Mouse (Mus musculus): ENCODE data around the gene Rnf167. TPM values are rescaled to one million over a fixed set of nuclear protein-coding genes. Genes with fewer than 3 reads are reported as not detected.
A peak's percentile ranks its signal among the peaks of the same experiment; 100 is the strongest.

Rnf167 gene
- total and polyA plus RNA-seq, 2 experiments, result 34.3 to 75.4 TPM

- Histone ChIP-seq H3K4me3 (ENCODE audit: insufficient read depth, low read depth, low read length) (peak within 1 kb of the TSS; percentile 17; the same call in 1 of the 2 replicates), H3K27ac (replicated peaks; ENCODE audit: insufficient read depth, low read depth, low read length) (no peak within 1 kb of the TSS), H3K4me1 (ENCODE audit: control insufficient read depth, insufficient read depth, low read length) (peaks cover 3% of the 10 kb centered on the region; the same call in 1 of the 2 replicates), H3K79me2 (ENCODE audit: control insufficient read depth, insufficient read depth, low read length) (no peaks in the 10 kb centered on the region), H3K27me3 (ENCODE audit: control insufficient read depth, insufficient read depth, low read length) (no peaks in the 10 kb centered on the region), H3K36me3 (ENCODE audit: control insufficient read depth, insufficient read depth, low read length) (peaks cover 3% of the 10 kb centered on the region; the same call in 1 of the 2 replicates), H3K9ac (ENCODE audit: low read depth, low read length) (0 out of 2 replicates have a peak within 1 kb of the TSS, but pooled peaks have one; percentile 10)
- DNase-seq (ENCODE audit: extremely low read depth, low read depth, low spot score), result no peak
- TF ChIP-seq POLR2A (IDR thresholded peaks at IDR 0.05; ENCODE audit: extremely low read depth, insufficient read depth, low read length) (no peak), CTCF (IDR thresholded peaks at IDR 0.05; ENCODE audit: low read depth, low read length) (no peak)
- 46% methylated on average over 21 of the region's 21 CpGs for WGBS
Observed at GRCm38 (mm10) chr11:70615516-70616093, 31.4 kb upstream of the Rnf167 start, which contains the start of gene 4930544D05Rik. TSS of gene 4930544D05Rik (plus strand) at chr11:70615848.

GRCm38 (mm10) chr11:70619101-70619500, 27.9 kb upstream of the Rnf167 start, which contains the start of gene Chrne:
TSS of gene Chrne (minus strand) at chr11:70619216.
- Histone ChIP-seq H3K79me2 (ENCODE audit: control insufficient read depth, insufficient read depth, low read length) (no peaks in the 10 kb centered on the region), H3K9ac (ENCODE audit: low read depth, low read length) (no peak within 1 kb of the TSS), H3K36me3 (ENCODE audit: control insufficient read depth, insufficient read depth, low read length) (no peaks in the 10 kb centered on the region), H3K27me3 (ENCODE audit: control insufficient read depth, insufficient read depth, low read length) (no peaks in the 10 kb centered on the region), H3K4me1 (ENCODE audit: control insufficient read depth, insufficient read depth, low read length) (peaks cover 3% of the 10 kb centered on the region; the same call in 1 of the 2 replicates), H3K27ac (replicated peaks; ENCODE audit: insufficient read depth, low read depth, low read length) (no peak within 1 kb of the TSS), H3K4me3 (ENCODE audit: insufficient read depth, low read depth, low read length) (no peak within 1 kb of the TSS)
- DNase-seq (ENCODE audit: extremely low read depth, low read depth, low spot score), result no peak
- WGBS, result 77% methylated on average over 1 of the region's 1 CpGs
- TF ChIP-seq CTCF (IDR thresholded peaks at IDR 0.05; ENCODE audit: low read depth, low read length) (no peak), POLR2A (IDR thresholded peaks at IDR 0.05; ENCODE audit: extremely low read depth, insufficient read depth, low read length) (no peak)

DNA sequence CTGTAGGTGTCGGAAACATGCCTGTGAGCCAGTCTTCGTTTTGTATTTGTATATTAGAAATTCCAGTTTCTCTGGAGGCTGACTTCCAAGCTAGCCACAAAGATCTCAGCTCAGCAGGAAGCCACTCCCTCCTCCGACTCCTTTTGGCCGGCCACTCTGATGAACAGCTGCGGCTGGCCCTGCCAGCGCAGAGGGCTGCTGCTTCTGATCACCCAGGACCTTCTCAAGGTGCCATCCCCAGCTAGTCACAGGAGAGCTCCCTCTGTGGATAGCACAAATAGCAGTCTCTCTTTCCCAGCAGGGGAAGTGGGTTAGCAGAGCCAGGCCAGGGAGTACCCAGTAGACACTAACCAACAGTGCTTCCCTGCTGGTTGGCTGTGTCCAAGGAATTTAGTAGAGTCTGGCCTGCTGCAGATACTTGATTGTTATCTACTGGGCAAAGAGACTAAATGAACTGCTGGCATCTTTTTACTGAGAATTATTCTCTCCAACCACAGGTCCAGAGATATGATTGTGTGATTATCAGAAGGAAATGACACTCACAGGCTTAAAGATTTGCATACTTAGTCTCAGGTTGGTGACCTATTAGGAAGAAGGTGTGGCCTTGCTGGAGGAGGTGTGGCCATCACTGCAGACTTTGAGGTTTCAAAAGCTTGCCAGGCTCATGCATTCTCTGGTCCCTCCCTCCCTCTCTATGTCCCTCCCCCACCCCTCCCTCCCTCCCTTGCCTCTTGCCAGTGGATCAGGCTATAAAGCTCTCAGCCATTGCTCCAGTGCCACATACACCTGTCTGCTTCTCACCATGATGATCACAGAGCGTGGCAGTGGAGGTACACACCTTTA, 24.8 kb upstream of the Rnf167 start:
- no peaks in the 10 kb centered on the region for H3K79me2 ChIP-seq (ENCODE audit: control insufficient read depth, insufficient read depth, low read length)
- H3K4me3 ChIP-seq (ENCODE audit: insufficient read depth, low read depth, low read length), result no peak overlapping the region
- 76% methylated on average over 7 of the region's 7 CpGs for whole genome bisulfite sequencing
- no peaks in the 10 kb centered on the region for H3K27me3 ChIP-seq (ENCODE audit: control insufficient read depth, insufficient read depth, low read length)
- H3K9ac ChIP-seq (ENCODE audit: low read depth, low read length), result no peak overlapping the region
- TF ChIP-seq POLR2A (IDR thresholded peaks at IDR 0.05; ENCODE audit: extremely low read depth, insufficient read depth, low read length), result no peak
- TF ChIP-seq CTCF (IDR thresholded peaks at IDR 0.05; ENCODE audit: low read depth, low read length), result no peak
- H3K27ac ChIP-seq (replicated peaks; ENCODE audit: insufficient read depth, low read depth, low read length), result no peak overlapping the region
- H3K4me1 ChIP-seq (ENCODE audit: control insufficient read depth, insufficient read depth, low read length), result 0 out of 2 replicates have a peak, but pooled peaks cover 5% of the 10 kb centered on the region
- peak; percentile 58 for DNase-seq (ENCODE audit: extremely low read depth, low read depth, low spot score)
- H3K36me3 ChIP-seq (ENCODE audit: control insufficient read depth, insufficient read depth, low read length), result no peaks in the 10 kb centered on the region

DNA sequence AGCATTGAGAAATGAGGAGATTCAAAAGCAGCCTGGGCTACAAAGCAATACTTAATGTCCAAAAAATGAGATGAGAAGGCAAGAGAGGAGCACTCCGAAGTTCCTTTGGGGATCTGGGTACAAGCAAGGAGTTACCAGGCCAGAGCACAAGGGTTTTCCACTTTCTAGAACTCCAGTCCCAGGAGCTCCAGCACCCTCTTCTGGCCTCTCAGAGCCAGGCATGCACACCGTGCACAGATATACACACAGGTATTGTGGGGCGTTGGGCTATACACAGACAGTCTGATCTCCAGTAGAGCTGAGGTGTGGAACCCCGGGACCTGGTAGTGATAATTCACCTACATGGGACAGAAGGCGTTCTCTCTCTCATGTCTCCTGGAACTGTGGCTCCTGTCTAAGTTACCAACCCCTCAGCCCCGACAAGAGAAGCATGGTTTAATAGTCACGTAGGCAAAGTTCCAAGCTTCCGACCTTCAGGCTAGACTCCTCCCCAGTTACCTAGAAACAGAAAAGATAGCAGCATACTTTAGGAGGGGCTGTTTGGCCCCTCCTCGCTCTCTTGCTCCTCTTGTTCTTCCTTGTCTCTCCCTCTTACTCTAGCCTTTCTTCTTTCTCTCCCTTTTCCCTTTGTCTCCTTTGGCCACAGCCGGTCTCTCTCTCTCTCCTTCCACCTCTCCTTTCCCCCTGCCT, 23.8 kb upstream of the Rnf167 start:
- TF ChIP-seq CTCF (IDR thresholded peaks at IDR 0.05; ENCODE audit: low read depth, low read length) (peak; percentile 35), POLR2A (IDR thresholded peaks at IDR 0.05; ENCODE audit: extremely low read depth, insufficient read depth, low read length) (no peak)

GRCm38 (mm10) chr11:70625473-70625872, 21.6 kb upstream of the Rnf167 start:
- WGBS, result 57% methylated on average over 4 of the region's 4 CpGs
- H3K9ac ChIP-seq (ENCODE audit: low read depth, low read length), result no peak overlapping the region
- no peaks in the 10 kb centered on the region for H3K27me3 ChIP-seq (ENCODE audit: control insufficient read depth, insufficient read depth, low read length)
- no peak for DNase-seq (ENCODE audit: extremely low read depth, low read depth, low spot score)
- H3K36me3 ChIP-seq (ENCODE audit: control insufficient read depth, insufficient read depth, low read length), result no peaks in the 10 kb centered on the region
- H3K27ac ChIP-seq (replicated peaks; ENCODE audit: insufficient read depth, low read depth, low read length), result no peak overlapping the region
- TF ChIP-seq POLR2A (IDR thresholded peaks at IDR 0.05; ENCODE audit: extremely low read depth, insufficient read depth, low read length) (no peak), CTCF (IDR thresholded peaks at IDR 0.05; ENCODE audit: low read depth, low read length) (peak; percentile 79)
- H3K79me2 ChIP-seq (ENCODE audit: control insufficient read depth, insufficient read depth, low read length), result no peaks in the 10 kb centered on the region
- H3K4me1 ChIP-seq (ENCODE audit: control insufficient read depth, insufficient read depth, low read length), result peaks cover 10% of the 10 kb centered on the region
- H3K4me3 ChIP-seq (ENCODE audit: insufficient read depth, low read depth, low read length), result no peak overlapping the region

More for the DNA sequence above, 23.8 kb upstream of the Rnf167 start:
- no peaks in the 10 kb centered on the region for H3K27me3 ChIP-seq (ENCODE audit: control insufficient read depth, insufficient read depth, low read length)
- DNase-seq (ENCODE audit: extremely low read depth, low read depth, low spot score), result no peak
- H3K9ac ChIP-seq (ENCODE audit: low read depth, low read length), result no peak overlapping the region
- H3K27ac ChIP-seq (replicated peaks; ENCODE audit: insufficient read depth, low read depth, low read length), result no peak overlapping the region
- H3K36me3 ChIP-seq (ENCODE audit: control insufficient read depth, insufficient read depth, low read length), result no peaks in the 10 kb centered on the region
- H3K4me3 ChIP-seq (ENCODE audit: insufficient read depth, low read depth, low read length), result no peak overlapping the region
- H3K4me1 ChIP-seq (ENCODE audit: control insufficient read depth, insufficient read depth, low read length), result 0 out of 2 replicates have a peak, but pooled peaks cover 5% of the 10 kb centered on the region
- H3K79me2 ChIP-seq (ENCODE audit: control insufficient read depth, insufficient read depth, low read length), result no peaks in the 10 kb centered on the region
- 89% methylated on average over 10 of the region's 10 CpGs for WGBS

Data from liver, adult 2 months (tissue).